In the genomic region with DNA sequence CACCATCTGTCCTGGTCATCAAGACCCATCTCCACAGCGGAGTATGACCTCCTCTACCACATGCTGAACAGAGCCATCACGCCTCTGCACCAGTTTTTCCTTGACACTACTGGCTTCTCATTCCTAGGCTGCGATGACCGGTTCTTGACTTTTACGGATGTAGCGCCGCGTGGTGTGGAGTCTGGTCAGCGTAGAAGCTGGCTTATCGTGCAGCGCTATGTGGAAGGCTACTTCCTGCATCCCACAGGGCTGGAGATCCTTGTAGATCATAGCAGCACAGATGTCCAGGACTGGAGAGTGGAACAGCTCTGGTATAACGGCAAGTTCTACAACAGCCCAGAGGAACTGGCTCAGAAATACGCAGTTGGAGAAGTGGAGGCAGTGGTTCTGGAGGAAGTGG, we compare ENCODE assay signal across 27 mouse cellular contexts. TPM values are rescaled to one million over a fixed set of nuclear protein-coding genes. Genes with fewer than 3 reads are reported as not detected.
"Had no signal": no experiment of that assay in that cellular context is flagged by ENCODE, and none has a peak within 500 bp of the region (broad histone marks: within the 10 kb centered on the region; RNA-seq: fewer than 3 reads in every experiment).

No protein-coding gene starts in this region.

- H3K9ac ChIP-seq: lung, embryonic 14.5 days; midbrain, embryonic 12.5 days; neural tube, embryonic 13.5 days; neural tube, embryonic 15.5 days; stomach, embryonic 15.5 days had no signal

- DNase-seq: lung, adult 18-20 months; lung, embryonic 14.5 days; lung, postnatal 10 days; lung, postnatal 4 days; midbrain, embryonic 14.5 days; retina, postnatal 1 day; right cerebral cortex, adult 18-20 months; right cerebral cortex, postnatal 25 days; right cerebral cortex, postnatal 4 days; thymus, adult 2 months; thymus, postnatal 25 days; thymus, postnatal 4 days had no signal

- H3K4me3 ChIP-seq: midbrain, embryonic 10.5 days; midbrain, embryonic 12.5 days; myocyte; neural tube, embryonic 13.5 days; neural tube, embryonic 15.5 days; stomach, embryonic 15.5 days had no signal

- H3K27me3 ChIP-seq: midbrain, embryonic 12.5 days; neural tube, embryonic 13.5 days; neural tube, embryonic 15.5 days; stomach, embryonic 15.5 days had no signal

- H3K4me1 ChIP-seq: midbrain, embryonic 12.5 days; neural tube, embryonic 13.5 days; neural tube, embryonic 15.5 days; stomach, embryonic 15.5 days had no signal

- H3K4me2 ChIP-seq: lung, embryonic 14.5 days; midbrain, embryonic 12.5 days; neural tube, embryonic 13.5 days; neural tube, embryonic 15.5 days; stomach, embryonic 15.5 days had no signal

- H3K9me3 ChIP-seq: midbrain, embryonic 10.5 days; midbrain, embryonic 12.5 days; neural tube, embryonic 13.5 days; neural tube, embryonic 15.5 days; stomach, embryonic 15.5 days had no signal

- H3K27ac ChIP-seq: midbrain, embryonic 10.5 days; midbrain, embryonic 12.5 days; neural tube, embryonic 13.5 days; neural tube, embryonic 15.5 days; stomach, embryonic 15.5 days; stomach, postnatal 0 days had no signal

- ATAC-seq: midbrain, embryonic 16.5 days had no signal

- H3K36me3 ChIP-seq: midbrain, embryonic 10.5 days; midbrain, embryonic 12.5 days; neural tube, embryonic 13.5 days; neural tube, embryonic 15.5 days; stomach, embryonic 15.5 days had no signal

RNA-seq across cellular contexts. Expression of a gene that starts 24.1 kb away (rescaled TPM):
- total RNA-seq: megakaryocyte, adult 5-6 weeks; megakaryocyte-erythroid progenitor cell, adult 5-6 weeks had no signal
- polyA plus RNA-seq: liver, embryonic 16.5 days; lung, embryonic 14.5 days; lung, embryonic 16.5 days; midbrain, embryonic 10.5 days; midbrain, embryonic 12.5 days; midbrain, embryonic 14.5 days; midbrain, embryonic 16.5 days; myocyte; neural tube, embryonic 11.5 days; neural tube, embryonic 13.5 days; neural tube, embryonic 15.5 days; spleen, adult 2 months; stomach, embryonic 15.5 days; stomach, postnatal 0 days; testis, adult 2 months had no signal

RNA-seq across cellular contexts. Expression of a gene that starts 32.9 kb away (rescaled TPM):
- total RNA-seq: megakaryocyte, adult 5-6 weeks; megakaryocyte-erythroid progenitor cell, adult 5-6 weeks had no signal
- polyA plus RNA-seq: lung, embryonic 14.5 days; lung, embryonic 16.5 days; midbrain, embryonic 10.5 days; midbrain, embryonic 12.5 days; midbrain, embryonic 14.5 days; midbrain, embryonic 16.5 days; myocyte; neural tube, embryonic 11.5 days; neural tube, embryonic 13.5 days; neural tube, embryonic 15.5 days; stomach, postnatal 0 days had no signal
